Mouse (Mus musculus) heart, embryonic 10.5 days (tissue): ENCODE results near the gene Gm11007. TPM values are rescaled to one million over a fixed set of nuclear protein-coding genes. Genes with fewer than 3 reads are reported as not detected.
"Not testable (repeated sequence)": the region's sequence is repeated elsewhere in the genome, so short reads cannot be mapped to it uniquely, and the experiment has no call there.

Source experiments
- DNase-seq: peaks from one replicate; pipeline ENCODE4 v3.0.0-alpha.2; 2017; ENCODE audit warnings: low spot score
- H3K27ac ChIP-seq: fragments of 300-500 bp; sonication (generic); 2 replicates; pipeline ENCODE4 v1.5.1; 2016; ENCODE audit warnings: mild to moderate bottlenecking
- H3K27me3 ChIP-seq: fragments of 300-500 bp; sonication (generic); 2 replicates; pipeline ENCODE4 v1.6.1; 2016; ENCODE audit warnings: mild to moderate bottlenecking; ENCODE audit not compliant: poor library complexity, insufficient read depth, severe bottlenecking
- H3K36me3 ChIP-seq: fragments of 300-500 bp; sonication (generic); 2 replicates; pipeline ENCODE4 v1.6.1; 2016; ENCODE audit warnings: mild to moderate bottlenecking, moderate library complexity
- H3K4me1 ChIP-seq: fragments of 300-500 bp; sonication (generic); 2 replicates; pipeline ENCODE4 v1.6.1; 2016; ENCODE audit warnings: mild to moderate bottlenecking
- H3K4me3 ChIP-seq: fragments of 300-500 bp; sonication (generic); 2 replicates; pipeline ENCODE4 v1.5.1; 2016; ENCODE audit warnings: mild to moderate bottlenecking, moderate library complexity
- H3K9me3 ChIP-seq: fragments of 300-500 bp; sonication (generic); 2 replicates; pipeline ENCODE4 v1.6.1; 2016; ENCODE audit warnings: mild to moderate bottlenecking, moderate library complexity
- WGBS: fragments of 180-500 bp; shearing (Covaris S2); methylation state at CpG from one replicate; pipeline ENCODE4 v1.1.7; 2016; 5-methylcytosine and 5-hydroxymethylcytosine counted together
- polyA plus RNA-seq: library from polyadenylated mRNA; unstranded; fragments of >200 nt; fragmentation: Nextera tagmentation; extraction: Ambion mirVana; gene quantifications from 2 replicates; pipeline ENCODE4 v1.2.1, GENCODE M21; 2016

Gm11007 gene
- polyA plus RNA-seq, result not detected in 2 replicates

- H3K27me3 ChIP-seq, H3K4me3 ChIP-seq, H3K9me3 ChIP-seq, DNase-seq, H3K36me3 ChIP-seq, H3K27ac ChIP-seq, H3K4me1 ChIP-seq: not testable (repeated sequence)
- WGBS, result no CpG with 5 or more reads among the region's 2 CpGs
These were observed at the start of gene Gm11007 for GRCm38 (mm10) chr2:175643678-175644077. TSS of gene Gm11007 (plus strand) at chr2:175643978.

Other genes starting within 250 kb of the Gm11007 start
- 19.8 TPM in 2 replicates for gene Gm4724, start 208.2 kb upstream of the Gm11007 start, polyA plus RNA-seq
- 8.1 and 9.5 TPM in 2 replicates for gene Zfp965, start 174.0 kb upstream of the Gm11007 start, polyA plus RNA-seq
- 16.0 and 18.8 TPM in 2 replicates for gene Zfp969, start 59.7 kb downstream of the Gm11007 start, polyA plus RNA-seq
- not detected in 2 replicates for gene Gm2007, start 97.6 kb downstream of the Gm11007 start, polyA plus RNA-seq
- gene Gm14288, start 157.1 kb downstream of the Gm11007 start, polyA plus RNA-seq, result 3.4 and 7.4 TPM in 2 replicates
- 18.8 and 22.2 TPM in 2 replicates for gene Gm6710, start 225.2 kb downstream of the Gm11007 start, polyA plus RNA-seq